Mouse (Mus musculus): Measurements from ENCODE around the gene Kcnab1.

The Kcnab1 gene

DNA sequence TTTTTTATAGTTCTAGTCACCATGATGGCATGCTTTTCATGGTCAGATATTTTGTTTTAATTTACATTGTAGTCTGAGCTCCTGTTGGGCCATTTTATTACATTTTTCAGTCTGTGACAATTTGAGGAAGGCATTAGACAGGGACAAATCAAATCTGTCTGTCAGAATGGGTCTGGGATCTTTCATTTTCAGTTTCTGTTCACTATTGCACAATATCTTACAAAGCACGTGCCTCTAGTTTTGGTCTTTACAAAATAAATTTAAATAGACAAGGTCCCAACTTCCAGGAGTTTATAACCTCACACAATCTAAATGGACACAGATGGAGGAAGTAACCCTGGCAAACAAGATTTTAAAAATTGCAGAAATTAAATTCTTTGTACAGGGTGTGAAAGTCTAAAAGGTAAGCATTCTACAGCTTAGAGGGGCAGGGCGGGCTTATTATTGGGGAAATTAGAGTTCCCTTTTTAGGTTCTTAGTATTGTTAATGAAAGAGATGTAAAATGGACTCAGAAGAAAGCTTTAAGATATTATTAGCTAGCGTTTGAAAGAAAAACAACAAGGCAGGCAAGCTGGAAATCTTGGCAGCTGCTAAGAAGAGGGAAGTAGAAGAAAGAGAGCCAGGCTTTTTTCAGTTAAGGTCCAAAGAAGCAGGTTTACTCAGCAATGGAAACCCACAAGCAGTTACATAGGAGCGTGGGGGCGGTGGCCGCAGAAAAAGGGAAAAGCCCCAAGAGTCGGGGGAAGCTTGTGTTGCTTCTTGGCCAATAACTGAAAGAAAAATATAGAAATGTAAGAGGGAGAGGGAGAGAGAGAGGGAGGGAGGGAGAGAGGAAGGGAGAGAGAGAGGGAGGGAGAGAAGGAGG, 78.9 kb downstream of the Kcnab1 start:
- in situ Hi-C loops (cut with MboI; ENCODE audit: low pct_unique_long_range_greater_than_20kb in 1 of 2, low sequenced_read_pairs in 2 of 2, unreplicated experiment in 1 of 2): no loop called here

DNA sequence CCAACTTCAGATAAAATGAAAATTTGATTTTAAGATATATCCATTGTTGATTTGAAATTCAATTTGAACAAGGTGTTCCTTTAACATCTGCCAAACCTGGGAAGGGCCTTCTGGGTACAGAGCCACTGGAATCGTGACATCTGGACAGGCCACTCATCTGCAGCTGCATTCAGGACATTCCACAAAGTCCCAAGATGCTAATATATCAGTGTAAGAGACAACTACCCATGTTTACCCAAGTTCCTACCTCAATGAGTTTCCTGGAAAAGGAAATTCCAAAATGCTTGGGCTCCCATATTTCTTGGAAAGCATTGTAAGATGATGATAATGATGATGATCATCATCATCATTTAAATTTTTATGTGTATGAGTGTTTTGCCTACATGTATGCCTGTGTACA, 91.4 kb downstream of the Kcnab1 start:
- in situ Hi-C loops (cut with MboI; ENCODE audit: low pct_unique_long_range_greater_than_20kb in 1 of 2, low sequenced_read_pairs in 2 of 2, unreplicated experiment in 1 of 2): no loop called here

DNA sequence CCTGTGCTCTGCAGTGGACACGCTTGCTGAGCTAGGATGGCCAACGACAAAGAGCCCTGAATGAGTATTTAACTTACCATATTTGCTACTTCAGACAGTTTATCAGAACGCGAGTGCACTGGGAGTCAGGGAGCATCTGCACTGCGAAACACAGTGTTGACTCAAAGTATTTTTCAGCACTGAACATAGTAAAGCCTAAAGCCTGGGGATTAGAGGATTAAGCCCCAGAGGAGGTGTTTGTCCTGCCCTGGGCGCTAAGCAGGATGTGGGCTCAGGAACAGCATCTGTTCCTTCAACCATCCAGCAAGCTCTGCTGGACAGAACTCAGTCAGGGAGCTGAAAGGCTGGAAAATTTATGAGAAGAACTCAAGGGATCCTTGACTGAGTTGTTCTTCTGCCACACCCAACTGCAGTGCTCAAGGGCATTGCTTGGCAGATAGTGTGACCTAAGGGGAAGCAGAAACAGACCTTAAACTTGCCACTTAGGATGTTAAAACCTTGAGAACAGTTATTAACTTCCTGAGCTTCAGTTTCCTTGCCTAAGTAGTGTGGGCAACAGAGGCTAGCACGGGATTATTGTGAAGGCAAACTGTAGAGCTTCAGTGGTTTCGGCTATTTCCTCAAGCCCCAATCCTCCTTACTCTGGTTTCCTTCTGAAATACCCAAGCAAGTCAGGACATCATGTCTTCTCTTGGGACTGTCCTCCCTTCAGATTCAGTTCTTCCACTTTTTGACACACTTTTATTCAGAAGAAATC, 94.4 kb downstream of the Kcnab1 start:
- in situ Hi-C loops (cut with MboI; ENCODE audit: low pct_unique_long_range_greater_than_20kb in 1 of 2, low sequenced_read_pairs in 2 of 2, unreplicated experiment in 1 of 2): no loop called here

DNA sequence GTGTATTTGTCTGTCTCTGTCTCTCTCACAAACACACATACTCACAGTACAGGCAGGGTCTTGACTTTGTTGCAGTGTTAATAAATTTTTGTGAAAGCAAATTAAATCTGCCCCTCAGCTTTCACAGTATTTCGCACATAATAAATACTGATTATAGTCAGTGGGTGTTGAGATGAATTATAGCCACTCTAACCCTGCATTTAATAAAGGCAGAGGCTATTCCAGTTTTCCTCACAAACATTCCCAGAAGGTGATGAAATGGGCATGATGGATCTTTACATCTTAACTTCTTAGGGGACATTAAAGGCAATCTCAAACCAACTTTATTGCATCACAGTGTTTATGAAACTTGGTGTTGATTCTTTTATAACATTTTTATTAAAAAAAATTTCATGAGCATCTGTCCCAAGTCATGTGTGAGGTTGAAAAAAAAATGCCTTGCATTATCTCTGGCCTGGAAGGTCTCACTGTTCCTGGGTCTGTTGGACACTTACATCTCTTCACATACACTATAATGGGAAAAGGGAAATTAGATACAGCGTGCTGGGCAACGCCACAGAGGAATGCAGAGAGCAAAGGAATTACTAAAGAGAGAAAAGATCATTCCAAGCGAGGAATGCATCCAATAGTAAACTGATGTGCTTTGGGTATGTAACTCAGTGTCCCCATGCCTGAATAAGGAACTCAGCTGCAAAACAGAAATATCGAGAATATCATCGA, 95.3 kb downstream of the Kcnab1 start:
- in situ Hi-C loops (cut with MboI; ENCODE audit: low pct_unique_long_range_greater_than_20kb in 1 of 2, low sequenced_read_pairs in 2 of 2, unreplicated experiment in 1 of 2): no loop called here

DNA sequence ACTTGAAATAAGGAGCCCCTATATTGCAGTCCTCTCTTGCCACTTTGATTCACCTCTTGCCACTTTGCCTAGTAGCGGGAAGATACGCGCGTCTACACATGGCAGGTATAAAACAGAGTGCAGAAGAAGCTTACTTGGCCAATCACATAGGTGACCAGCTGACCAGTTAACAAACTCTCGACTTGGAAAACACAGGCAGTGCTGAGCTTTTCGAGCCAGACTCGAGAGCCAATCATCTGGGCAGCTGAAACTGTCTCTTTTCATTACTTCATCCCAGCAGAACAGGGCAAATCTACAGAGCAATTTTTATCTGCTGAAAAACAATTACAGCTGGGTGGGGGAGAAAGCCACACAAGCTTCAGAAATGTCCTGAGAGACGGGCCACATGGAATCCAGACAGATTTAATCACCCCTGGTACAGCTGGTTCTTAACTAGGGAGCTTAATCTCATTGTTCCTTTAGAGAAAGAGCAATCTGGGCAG, 96.4 kb downstream of the Kcnab1 start:
- in situ Hi-C loops (cut with MboI; ENCODE audit: low pct_unique_long_range_greater_than_20kb in 1 of 2, low sequenced_read_pairs in 2 of 2, unreplicated experiment in 1 of 2): no loop called here

DNA sequence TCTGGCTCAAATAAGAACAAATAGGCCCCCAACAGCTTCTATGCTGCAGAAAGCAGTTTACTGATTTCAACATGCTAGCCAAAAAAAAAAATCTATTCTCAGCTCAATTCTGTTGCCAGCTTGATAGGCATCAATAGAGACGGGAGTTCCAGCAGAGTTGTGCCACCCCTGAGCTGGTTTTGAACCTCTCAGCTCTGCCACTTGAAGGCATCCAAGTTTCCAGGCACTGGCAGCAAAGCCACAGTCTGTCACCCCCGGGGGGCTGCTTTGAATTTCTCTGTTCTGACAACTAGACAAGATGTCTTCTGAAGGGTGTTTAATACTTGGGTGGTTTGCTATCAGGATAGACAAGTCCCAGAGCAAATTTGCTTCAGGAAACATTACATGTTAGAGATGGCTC, 104.5 kb downstream of the Kcnab1 start:
- in situ Hi-C loops (cut with MboI; ENCODE audit: low pct_unique_long_range_greater_than_20kb in 1 of 2, low sequenced_read_pairs in 2 of 2, unreplicated experiment in 1 of 2): no loop called here

DNA sequence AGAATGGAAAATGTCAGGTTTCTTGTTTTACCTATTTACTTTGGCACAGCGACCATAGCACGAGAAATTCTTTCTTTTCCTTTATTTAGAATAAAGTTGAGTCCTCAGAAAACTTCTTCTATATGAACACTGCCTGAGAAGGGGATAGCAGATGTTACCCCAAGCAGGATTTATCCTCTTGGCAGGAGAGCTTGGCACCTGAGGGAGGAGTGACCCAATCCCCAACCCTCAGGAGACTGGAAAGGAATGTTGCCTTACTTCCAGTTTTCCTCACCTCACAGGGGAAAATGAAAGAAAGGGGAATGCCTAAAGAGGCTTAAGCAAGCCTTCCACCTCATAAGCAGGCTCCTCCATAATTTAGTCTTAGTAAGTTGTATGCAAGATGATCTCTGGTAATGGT, 105.5 kb downstream of the Kcnab1 start:
- in situ Hi-C loops (cut with MboI; ENCODE audit: low pct_unique_long_range_greater_than_20kb in 1 of 2, low sequenced_read_pairs in 2 of 2, unreplicated experiment in 1 of 2): no loop called here

- in situ Hi-C loops (cut with MboI; ENCODE audit: low pct_unique_long_range_greater_than_20kb in 1 of 2, low sequenced_read_pairs in 2 of 2, unreplicated experiment in 1 of 2): no loop called here
These were observed 108.7 kb downstream of the Kcnab1 start for GRCm38 (mm10) chr3:65217673-65218579.

DNA sequence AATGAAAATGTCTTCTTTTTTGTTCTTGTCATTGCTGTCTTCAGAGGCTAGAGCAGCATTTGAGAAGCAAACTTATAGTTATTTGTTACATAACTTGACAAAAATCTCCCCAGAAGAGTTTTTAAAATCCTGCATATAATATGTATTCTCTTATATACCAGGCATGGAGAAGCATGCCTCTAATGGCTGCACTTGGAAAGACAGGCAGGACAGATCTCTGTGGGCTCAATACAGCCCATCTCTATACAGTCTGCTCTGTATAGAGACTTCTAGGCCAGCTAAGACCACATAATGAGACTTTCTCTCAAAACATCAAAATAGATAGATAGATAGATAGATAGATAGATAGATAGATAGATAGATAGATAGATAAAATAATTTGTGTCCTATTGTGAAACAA, 111.1 kb downstream of the Kcnab1 start:
- in situ Hi-C loops (cut with MboI; ENCODE audit: low pct_unique_long_range_greater_than_20kb in 1 of 2, low sequenced_read_pairs in 2 of 2, unreplicated experiment in 1 of 2): no loop called here

DNA sequence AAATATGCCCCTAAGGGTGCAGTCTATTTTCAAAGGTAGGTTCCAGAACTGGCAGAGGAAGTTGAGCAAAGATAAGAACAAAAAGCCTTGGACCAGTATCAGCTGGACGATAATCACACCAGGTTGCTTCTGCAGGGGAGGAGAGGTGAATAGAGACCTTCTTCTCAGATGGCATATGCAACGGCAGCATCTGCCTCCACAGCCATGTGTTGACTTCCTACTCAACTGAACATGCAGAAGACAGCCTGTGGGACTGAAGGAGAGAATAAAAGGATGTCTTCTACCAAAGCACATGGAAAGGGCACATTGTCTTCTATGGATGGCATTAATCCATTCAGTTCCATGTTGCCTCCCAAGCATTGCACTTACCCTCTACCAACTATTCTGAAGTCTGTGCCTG, 114.5 kb downstream of the Kcnab1 start:
- in situ Hi-C loops (cut with MboI; ENCODE audit: low pct_unique_long_range_greater_than_20kb in 1 of 2, low sequenced_read_pairs in 2 of 2, unreplicated experiment in 1 of 2): no loop called here

DNA sequence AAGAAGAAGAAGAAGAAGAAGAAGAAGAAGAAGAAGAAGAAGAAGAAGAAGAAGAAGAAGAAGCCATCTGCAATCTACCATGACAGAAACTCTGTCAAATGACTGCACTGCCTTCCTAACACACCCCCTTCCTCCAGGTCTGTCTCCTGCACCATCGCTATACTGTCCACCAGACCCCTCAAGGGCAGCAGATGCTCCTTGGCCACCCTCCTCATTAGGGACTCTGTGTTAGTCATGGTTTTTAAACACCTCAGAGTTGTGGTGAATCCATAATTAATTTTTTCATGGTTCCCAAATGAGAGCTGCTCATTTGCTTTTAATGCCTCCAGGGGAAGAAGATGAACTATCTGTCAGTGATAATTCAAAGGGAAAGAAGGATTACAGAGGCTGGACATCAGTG, 121.8 kb downstream of the Kcnab1 start:
- in situ Hi-C loops (cut with MboI; ENCODE audit: low pct_unique_long_range_greater_than_20kb in 1 of 2, low sequenced_read_pairs in 2 of 2, unreplicated experiment in 1 of 2): no loop called here

DNA sequence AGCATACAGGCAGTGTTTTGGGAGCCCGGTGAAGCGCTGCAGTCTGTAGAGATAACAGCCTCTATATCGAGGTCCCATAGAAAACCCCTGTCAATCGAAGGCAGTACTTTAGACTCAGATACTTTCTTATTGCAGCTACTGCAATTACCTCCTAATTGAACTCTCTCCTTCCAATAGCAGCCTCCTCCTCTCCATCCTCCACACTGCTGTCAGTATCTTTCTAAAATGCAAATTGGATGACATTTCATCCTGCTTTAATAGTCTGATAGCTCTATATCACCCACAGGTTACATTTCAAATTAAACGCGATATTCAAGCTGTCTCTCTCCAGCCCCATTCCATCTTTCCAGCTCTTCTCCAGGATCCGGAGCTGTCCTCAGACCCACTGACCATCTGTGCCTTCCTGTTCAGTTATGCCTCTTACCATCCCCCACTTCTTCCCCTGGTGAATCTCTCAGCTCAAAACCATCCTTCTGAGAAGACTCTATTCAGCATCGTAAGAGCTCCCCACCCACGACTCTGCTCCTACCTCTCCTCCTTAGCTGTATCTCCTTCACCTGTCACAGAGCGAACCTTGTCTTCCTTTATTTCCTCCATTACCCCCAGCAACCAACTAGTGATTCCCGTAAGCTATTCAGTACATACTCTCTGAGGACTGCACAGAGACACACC, 122.4 kb downstream of the Kcnab1 start:
- in situ Hi-C loops (cut with MboI; ENCODE audit: low pct_unique_long_range_greater_than_20kb in 1 of 2, low sequenced_read_pairs in 2 of 2, unreplicated experiment in 1 of 2): no loop called here

DNA sequence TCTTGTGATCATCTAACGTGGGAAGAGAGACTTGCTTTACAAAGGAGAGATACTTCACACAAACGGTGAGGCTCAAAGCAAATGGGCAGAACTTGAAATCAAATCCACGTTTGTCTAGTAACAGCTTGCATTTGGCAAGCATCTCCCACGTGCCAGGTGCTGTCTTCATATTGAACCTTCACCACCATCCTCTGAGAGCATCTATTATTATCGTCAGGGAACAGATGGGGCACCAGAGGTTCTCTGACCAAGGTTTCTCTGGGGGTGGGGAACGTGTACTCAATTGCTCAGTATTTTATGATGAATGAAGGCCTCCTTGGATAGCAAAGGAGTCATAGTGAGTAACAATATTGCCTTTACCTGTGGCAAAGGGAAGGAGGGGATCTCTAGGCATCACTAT, 139.8 kb downstream of the Kcnab1 start:
- in situ Hi-C loops (cut with MboI; ENCODE audit: low pct_unique_long_range_greater_than_20kb in 1 of 2, low sequenced_read_pairs in 2 of 2, unreplicated experiment in 1 of 2): no loop called here

DNA sequence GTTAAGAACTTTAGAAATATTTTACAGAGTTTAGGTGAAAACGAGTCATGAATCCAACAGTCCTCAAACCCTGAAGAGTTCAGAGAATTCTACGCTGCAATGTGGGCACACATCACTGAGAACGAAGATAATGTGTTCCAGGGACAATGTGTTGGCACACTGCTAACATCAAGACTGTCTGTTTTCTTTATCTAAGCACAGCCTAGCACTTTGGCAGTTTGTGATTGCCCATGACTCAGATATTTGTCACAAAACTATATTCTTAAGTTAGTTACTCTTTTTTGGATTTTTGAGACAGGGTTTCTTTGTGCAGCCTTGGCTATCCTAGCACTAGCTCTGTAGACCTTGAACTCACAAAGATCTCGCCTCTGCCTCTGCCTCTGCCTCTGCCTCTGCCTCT, 151.3 kb downstream of the Kcnab1 start:
- in situ Hi-C loops (cut with MboI; ENCODE audit: low pct_unique_long_range_greater_than_20kb in 1 of 2, low sequenced_read_pairs in 2 of 2, unreplicated experiment in 1 of 2): no loop called here

DNA sequence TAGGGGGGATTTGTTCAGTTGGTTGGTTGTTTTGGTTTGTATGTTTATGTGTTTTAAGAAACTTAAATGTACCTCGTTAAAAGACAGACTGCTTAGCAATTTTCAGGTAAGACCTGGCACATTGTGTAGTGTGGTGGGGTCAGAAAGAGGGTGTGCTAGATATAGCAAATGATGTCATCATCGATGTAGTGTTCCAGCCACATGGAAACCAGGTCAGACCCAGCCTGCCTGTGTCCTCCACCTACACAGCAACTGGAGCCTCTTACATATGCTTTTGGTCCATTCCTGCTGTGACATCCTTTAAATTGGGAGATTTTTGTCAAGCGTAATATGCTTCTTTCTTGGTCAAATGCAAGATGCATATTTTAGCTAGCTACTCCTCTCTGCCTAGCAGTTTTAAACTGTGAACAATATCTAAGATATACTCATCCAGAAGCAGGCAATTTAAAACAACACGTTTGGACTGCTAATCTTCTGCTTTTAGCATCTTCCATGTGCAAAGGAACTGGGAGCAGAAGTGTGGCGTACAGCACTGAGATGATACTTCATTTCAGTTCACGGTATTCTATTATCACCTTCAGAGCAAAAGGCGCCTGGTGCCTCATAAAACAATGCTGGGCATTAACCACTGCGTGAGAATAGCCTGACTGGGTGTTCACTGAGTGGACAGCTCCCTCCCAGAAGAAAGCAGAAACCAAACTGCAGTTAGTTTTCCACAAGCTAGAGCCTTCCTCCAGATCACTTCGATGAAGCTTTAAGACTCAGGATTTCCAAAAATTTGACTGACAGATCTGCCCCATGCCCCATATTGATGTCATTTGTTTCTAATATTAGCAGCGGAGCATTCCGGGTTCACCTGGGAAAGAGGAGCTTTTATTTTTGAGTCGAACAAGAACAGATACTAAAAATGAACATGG, 153.6 kb downstream of the Kcnab1 start:
- in situ Hi-C loops (cut with MboI; ENCODE audit: low pct_unique_long_range_greater_than_20kb in 1 of 2, low sequenced_read_pairs in 2 of 2, unreplicated experiment in 1 of 2): no loop called here

DNA sequence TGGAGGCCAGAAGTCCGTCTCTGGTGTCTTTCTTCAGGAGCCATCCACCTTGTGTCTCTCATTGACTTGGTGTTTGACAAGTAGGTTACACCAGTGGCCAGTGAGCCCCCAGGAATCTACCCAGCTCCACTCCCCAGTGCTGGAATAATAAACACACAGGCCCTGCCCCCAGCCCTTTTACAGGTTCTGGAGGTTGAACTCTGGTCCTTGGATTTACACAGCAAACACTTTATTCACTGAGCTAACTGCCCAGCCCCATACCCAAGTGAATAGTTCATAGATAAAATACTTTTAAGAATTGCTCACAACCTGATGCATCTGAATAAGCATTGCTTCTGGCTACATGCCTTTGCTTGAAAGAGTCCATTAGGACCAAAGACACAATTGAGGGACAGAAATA, 164.1 kb downstream of the Kcnab1 start:
- in situ Hi-C loops (cut with MboI; ENCODE audit: low pct_unique_long_range_greater_than_20kb in 1 of 2, low sequenced_read_pairs in 2 of 2, unreplicated experiment in 1 of 2): no loop called here

GRCm38 (mm10) chr3:65277777-65278176, 168.6 kb downstream of the Kcnab1 start:
- in situ Hi-C loops (cut with MboI; ENCODE audit: low pct_unique_long_range_greater_than_20kb in 1 of 2, low sequenced_read_pairs in 2 of 2, unreplicated experiment in 1 of 2): no loop called here

Measured in mouse embryonic stem cell (cell line).